Mouse (Mus musculus): ENCODE measurements around the gene Cd37. TPM values are rescaled to one million over a fixed set of nuclear protein-coding genes. Genes with fewer than 3 reads are reported as not detected.

Cd37 gene
- total RNA-seq, 4 experiments from 2014 or later, result 4.9 to 11.2 (median 7.0) TPM

DNA sequence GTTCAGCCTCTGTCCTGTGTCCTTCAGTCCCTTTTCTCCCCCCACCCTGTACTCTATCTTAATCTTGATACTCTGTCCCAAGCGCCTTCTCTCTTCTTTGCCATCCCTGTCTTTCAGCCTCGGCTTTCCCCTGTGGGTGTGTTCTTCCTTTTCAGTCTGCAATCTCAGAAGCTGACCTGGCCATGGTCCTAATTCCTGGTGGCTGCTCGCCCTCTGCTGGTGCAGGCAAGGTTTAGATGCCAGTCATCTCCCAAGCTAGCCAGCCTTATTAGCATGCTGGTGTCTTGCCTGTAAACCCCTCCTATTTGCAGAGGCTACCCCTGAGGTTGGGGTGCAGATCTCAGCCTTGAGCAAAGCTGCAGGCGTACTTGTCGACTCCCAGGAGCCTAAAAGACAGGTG lies 40.5 kb downstream of the Cd37 start:
- peak; percentile 51 for DNase-seq

- no peak for DNase-seq
Observed at GRCm38 (mm10) chr7:45196994-45197393, 41.9 kb downstream of the Cd37 start.

DNA sequence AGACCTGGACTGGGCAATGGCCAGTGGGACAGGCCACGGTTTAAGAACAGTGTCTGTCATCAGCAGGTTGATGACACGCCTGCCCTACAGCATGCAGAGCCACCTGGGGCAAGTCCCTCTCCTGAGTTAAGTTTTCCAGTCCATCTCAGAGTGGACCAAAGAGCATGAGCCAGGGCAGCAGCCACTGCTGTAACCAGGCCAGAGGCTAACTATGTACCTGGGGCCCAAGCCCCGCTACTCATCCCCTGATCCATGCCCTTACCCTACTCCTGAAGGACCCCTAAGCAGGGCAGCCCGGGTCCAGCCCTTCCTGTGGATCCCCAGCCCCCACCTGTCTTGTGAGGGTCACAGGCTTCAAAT lies 42.8 kb downstream of the Cd37 start:
- DNase-seq, result no peak

GRCm38 (mm10) chr7:45195341-45196175 lies 43.4 kb downstream of the Cd37 start:
- DNase-seq, result no peak

DNA sequence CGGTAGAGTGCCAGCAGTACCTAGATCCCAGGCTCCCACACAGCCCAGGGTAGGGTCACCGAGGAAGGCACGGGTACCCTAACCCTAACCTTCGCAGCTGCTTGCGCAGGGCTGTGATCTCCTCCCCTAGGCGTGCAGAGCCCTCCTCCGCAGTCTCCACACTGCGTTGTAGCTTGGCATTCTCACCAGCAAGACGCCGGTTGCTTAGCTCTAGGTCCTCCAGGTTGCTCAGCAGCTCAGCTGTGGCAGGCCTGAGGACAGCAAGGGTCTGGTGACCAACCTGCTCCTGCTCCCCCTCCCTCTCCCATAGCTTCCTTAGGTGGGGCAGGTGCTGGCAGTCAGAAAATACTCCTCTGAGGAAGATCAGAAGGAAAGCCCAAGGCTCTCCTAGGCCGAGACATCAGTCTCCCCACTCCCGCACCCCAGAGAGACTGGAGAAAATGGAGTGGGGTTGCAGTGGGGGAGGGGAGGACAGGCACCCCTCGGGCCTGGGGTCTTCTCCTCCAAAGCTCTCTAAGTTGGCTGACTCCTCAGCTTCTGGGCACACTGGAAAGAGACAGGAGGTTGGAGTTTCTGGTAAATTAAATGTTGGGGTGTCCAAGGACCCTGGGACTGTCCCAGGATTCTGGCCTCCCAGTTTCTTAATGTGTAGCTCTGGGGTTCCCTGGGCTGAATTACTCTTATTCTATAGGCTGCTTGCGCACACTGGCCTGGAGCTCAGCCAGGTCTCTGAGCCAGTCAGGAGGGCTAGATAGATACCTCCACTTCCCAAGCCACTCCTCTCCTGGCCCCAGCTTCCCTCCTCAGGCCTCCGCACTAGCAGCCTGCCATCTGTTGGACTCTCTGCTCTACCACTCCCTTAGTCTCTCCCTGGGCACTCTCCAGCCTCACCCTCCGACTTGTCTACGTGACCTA lies 44.8 kb downstream of the Cd37 start:
- DNase-seq, result no peak

GRCm38 (mm10) chr7:45193406-45193805 lies 45.5 kb downstream of the Cd37 start:
- no peak for DNase-seq

GRCm38 (mm10) chr7:45192585-45193310 lies 46.2 kb downstream of the Cd37 start:
- DNase-seq, result no peak

DNA sequence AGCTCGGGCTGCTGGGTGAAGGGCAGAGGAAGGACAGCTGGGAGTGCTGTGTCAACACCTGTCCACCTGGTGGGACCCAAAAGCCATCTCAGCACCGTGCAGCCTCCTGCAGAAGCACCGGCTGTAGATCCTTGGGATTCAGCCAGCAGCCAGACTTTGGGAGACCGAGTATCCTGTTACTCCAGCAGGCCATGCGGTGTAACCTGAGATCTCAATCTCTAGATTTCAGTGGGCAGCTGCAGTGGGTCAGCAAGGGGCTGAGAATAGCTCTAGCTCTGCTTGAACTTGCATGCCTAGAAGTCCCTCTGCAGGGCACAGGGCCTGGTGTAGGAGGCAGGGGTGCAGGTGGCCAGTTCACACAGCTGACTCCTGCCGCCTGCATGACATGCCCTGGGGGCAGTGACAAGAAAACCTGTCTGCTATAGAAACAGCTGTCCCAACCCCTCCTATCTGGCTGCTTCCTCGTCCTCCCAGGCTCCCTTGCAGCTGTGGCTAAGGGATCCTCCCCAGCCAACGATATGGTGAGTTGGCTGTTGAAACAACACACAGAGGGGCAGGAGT lies 47.0 kb downstream of the Cd37 start:
- DNase-seq, result no peak

GRCm38 (mm10) chr7:45191161-45191560 lies 47.8 kb downstream of the Cd37 start:
- DNase-seq, result no peak

GRCm38 (mm10) chr7:45190186-45190585 lies 48.7 kb downstream of the Cd37 start:
- no peak for DNase-seq

GRCm38 (mm10) chr7:45189600-45189999 lies 49.3 kb downstream of the Cd37 start:
- DNase-seq, result no peak

DNA sequence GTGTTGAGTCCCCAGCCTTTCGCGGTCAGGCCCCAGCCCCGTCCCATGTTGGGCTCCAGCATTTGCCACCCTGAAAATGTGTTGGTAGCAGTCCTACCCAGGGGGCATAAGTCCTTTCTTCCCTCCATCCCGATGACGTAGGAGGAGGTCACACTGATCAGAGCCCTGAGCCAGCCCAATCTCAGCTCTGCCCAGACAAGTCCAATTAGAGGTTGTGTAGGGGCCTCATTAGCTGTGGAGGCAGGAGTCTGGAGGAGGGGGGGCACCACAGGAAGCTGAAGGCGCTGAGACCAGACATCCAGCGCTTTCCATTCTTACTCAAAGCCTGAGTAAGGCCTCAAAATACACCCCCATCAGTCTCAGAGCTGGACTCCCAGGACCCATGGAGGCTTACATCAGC lies 53.0 kb downstream of the Cd37 start:
- DNase-seq, result no peak

DNA sequence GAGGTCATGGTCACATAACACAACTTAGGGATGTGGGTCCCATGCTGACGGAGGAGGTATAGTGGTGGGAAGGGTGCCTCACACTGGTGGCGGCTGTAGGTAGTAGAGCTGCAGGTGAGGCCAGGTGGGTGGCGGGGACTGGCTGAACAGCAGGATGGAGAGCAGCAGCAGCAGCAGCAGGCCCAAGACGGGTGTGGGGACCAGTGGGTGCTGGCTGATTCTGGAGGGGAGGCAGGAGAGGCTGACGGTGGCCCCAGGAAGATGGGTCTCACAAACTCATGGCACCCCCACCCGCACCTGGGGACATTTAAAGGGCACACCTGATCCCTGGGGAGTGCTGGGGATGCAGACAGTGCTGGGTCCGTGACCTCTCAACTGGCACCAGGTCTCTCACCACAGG lies 55.2 kb downstream of the Cd37 start:
- DNase-seq, result no peak

Other genes with a start within 250 kb of the Cd37 start
- gene Irf3, start 241.5 kb downstream of the Cd37 start, total RNA-seq (2022), result 100 to 1,000 TPM; 118 to 180 (median 144) TPM
- 10 to 100 TPM; 15.9 to 34.1 (median 22.1) TPM for gene Bcl2l12, start 240.4 kb downstream of the Cd37 start, total RNA-seq (2022)
- 100 to 1,000 TPM in 2 of 4 experiments, 10 to 100 TPM in 2; 88.5 to 120 (median 101) TPM for gene Scaf1, start 222.8 kb downstream of the Cd37 start, total RNA-seq (2022)
- 100 to 1,000 TPM in 3 of 4 experiments, 10 to 100 TPM in 1; 89.6 to 138 (median 129) TPM for gene Rras, start 221.2 kb downstream of the Cd37 start, total RNA-seq (2022)
- 10 to 100 TPM; 64.6 to 86.8 (median 70.0) TPM for gene Prr12, start 186.2 kb downstream of the Cd37 start, total RNA-seq (2022)
- 10 to 100 TPM; 57.5 to 81.7 (median 66.6) TPM for gene Nosip, start 176.7 kb downstream of the Cd37 start, total RNA-seq (2022)
- gene Prrg2, start 176.4 kb downstream of the Cd37 start, total RNA-seq (2022), result 10 to 100 TPM; 16.4 to 20.5 (median 17.1) TPM
- 10 to 100 TPM; 33.1 to 51.0 (median 37.1) TPM for gene Rcn3, start 146.9 kb downstream of the Cd37 start, total RNA-seq (2022)
- 100 to 1,000 TPM; 105 to 151 (median 125) TPM for gene Fcgrt, start 135.3 kb downstream of the Cd37 start, total RNA-seq (2022)
- gene Rps11, start 114.7 kb downstream of the Cd37 start, total RNA-seq (2022), result 1,000 to 10,000 TPM; 1,085 to 1,250 (median 1,138) TPM
- gene Rpl13a, start 110.4 kb downstream of the Cd37 start, total RNA-seq (2022), result 1,000 to 10,000 TPM; 1,558 to 1,710 (median 1,647) TPM
- gene Gm45713, start 102.9 kb downstream of the Cd37 start, total RNA-seq (2022), result not detected
- 10 to 100 TPM; 20.4 to 56.7 (median 39.5) TPM for gene Flt3l, start 102.7 kb downstream of the Cd37 start, total RNA-seq (2022)
- 10 to 100 TPM; 58.4 to 73.0 (median 68.9) TPM for gene Pih1d1, start 84.8 kb downstream of the Cd37 start, total RNA-seq (2022)
- 10 to 100 TPM; 76.3 to 79.7 (median 77.2) TPM for gene Aldh16a1, start 84.5 kb downstream of the Cd37 start, total RNA-seq (2022)
- 1 to 10 TPM in 1 of 4 experiments, under 1 TPM in 3; 0.46 to 1.1 (median 0.65) TPM for gene Slc17a7, start 75.2 kb downstream of the Cd37 start, total RNA-seq (2022)
- gene Gfy, start 59.5 kb downstream of the Cd37 start, total RNA-seq (2022), result not detected
- gene Pth2, start 58.1 kb downstream of the Cd37 start, total RNA-seq (2022), result not detected
- 1 to 10 TPM in 1 of 4 experiments, under 1 TPM in 3; 0.12 to 1.2 (median 0.29) TPM for gene Ccdc155, start 34.2 kb downstream of the Cd37 start, total RNA-seq (2022)
- not detected for gene Dkkl1, start 27.0 kb downstream of the Cd37 start, total RNA-seq (2022)
- gene Tead2, start 23.4 kb downstream of the Cd37 start, total RNA-seq (2022), result 10 to 100 TPM; 10.7 to 14.1 (median 12.0) TPM
- under 1 TPM in 1 of 4 experiments, not detected in 3; 0.37 TPM for gene Slc6a16, start 2.0 kb upstream of the Cd37 start, total RNA-seq (2022)
- under 1 TPM in 1 of 4 experiments, not detected in 3; 0.26 TPM for gene Slc6a21, start 38.4 kb upstream of the Cd37 start, total RNA-seq (2022)
- gene Trpm4, start 94.7 kb upstream of the Cd37 start, total RNA-seq (2022), result 10 to 100 TPM in 2 of 4 experiments, 1 to 10 TPM in 2; 5.8 to 19.1 (median 10.4) TPM
- under 1 TPM; 0.09 to 0.31 (median 0.26) TPM for gene Hrc, start 96.2 kb upstream of the Cd37 start, total RNA-seq (2022)
- 1 to 10 TPM; 2.8 to 7.2 (median 4.7) TPM for gene Ppfia3, start 127.9 kb upstream of the Cd37 start, total RNA-seq (2022)
- 10 to 100 TPM in 2 of 4 experiments, 1 to 10 TPM in 2; 1.8 to 14.1 (median 7.6) TPM for gene Lin7b, start 131.5 kb upstream of the Cd37 start, total RNA-seq (2022)
- 100 to 1,000 TPM; 232 to 563 (median 376) TPM for gene Snrnp70, start 156.6 kb upstream of the Cd37 start, total RNA-seq (2022)
- not detected for gene Kcna7, start 166.5 kb upstream of the Cd37 start, total RNA-seq (2022)
- gene Ntf5, start 174.6 kb upstream of the Cd37 start, total RNA-seq (2022), result under 1 TPM in 3 of 4 experiments, not detected in 1; 0.13 to 0.22 (median 0.20) TPM
- not detected for gene Lhb, start 181.7 kb upstream of the Cd37 start, total RNA-seq (2022)
- 10 to 100 TPM; 28.5 to 33.9 (median 29.8) TPM for gene Gys1, start 195.7 kb upstream of the Cd37 start, total RNA-seq (2022)
- gene Ruvbl2, start 199.0 kb upstream of the Cd37 start, total RNA-seq (2022), result 10 to 100 TPM; 36.8 to 43.8 (median 38.8) TPM
- gene Ftl1, start 220.8 kb upstream of the Cd37 start, total RNA-seq (2022), result 1,000 to 10,000 TPM; 1,223 to 1,354 (median 1,306) TPM
- 100 to 1,000 TPM in 1 of 4 experiments, 10 to 100 TPM in 3; 71.7 to 105 (median 89.1) TPM for gene Bax, start 227.8 kb upstream of the Cd37 start, total RNA-seq (2022)
- gene Tulp2, start 242.8 kb upstream of the Cd37 start, total RNA-seq (2022), result 1 to 10 TPM in 2 of 4 experiments, under 1 TPM in 2; 0.20 to 2.5 (median 0.94) TPM
- gene Gm45808, start 247.7 kb upstream of the Cd37 start, total RNA-seq (2022), result 10 to 100 TPM; 38.9 to 41.2 (median 40.2) TPM
- 10 to 100 TPM; 65.1 to 80.0 (median 69.2) TPM for gene Dhdh, start 249.7 kb upstream of the Cd37 start, total RNA-seq (2022)